Mouse (Mus musculus): ENCODE measurements at regions not wholly inside any gene's neighbourhood (a gene's known extent, or its start where the extent isn't known, plus 50 kb on each side); places are given as distances from the start of the nearest gene placed in this dataset.

DNA sequence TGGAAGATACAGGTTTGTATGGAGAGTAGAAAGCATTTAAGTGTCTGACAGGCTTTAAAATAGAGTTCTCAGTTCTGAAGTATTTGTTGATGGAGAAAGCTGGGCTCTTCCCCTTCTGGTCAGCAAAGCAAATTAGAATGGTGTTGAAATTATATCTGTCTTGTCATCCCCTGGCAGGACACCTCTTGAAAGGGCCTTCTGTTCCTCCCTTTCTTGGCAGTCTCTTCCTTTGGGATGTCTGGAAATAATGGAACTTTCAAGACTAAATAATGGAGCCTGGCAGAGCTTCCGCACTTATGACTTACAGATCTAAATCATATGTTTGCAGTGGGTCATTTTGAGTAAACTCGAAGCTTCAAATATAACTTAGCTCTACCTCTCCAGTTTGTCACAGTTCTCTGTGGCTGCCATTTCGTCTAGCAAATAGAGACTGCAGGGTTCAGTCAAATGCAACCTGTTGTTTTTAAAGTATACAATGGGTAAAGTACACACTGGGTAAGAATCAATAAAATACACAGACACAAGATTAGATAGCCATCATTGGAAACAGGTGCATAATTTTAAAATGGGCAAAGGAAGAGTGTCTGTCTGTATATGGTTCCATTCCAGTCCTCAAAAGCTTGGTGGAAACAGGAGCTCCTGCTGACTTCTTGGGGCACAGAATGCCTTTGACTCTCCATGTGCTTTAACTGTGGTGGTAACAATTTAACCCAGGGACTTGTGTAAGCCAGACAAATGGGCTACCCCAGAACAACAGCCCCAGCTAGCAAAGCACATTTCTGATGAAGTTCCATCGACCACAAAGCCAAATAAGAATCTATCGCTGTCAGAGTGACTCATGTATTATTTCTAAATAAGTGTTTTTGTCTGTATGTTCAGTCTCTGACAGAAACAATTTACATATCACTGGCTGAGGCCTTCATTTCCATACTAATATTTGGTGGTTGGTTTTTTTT, 3524.4 kb upstream of the Gm7489 start:
- no peak for DNase-seq (ENCODE audit: low spot score)
- Histone ChIP-seq H3K4me1 (no peaks in the 10 kb centered on the region), H3K4me3 (no peak overlapping the region), H3K9me3 (no peaks in the 10 kb centered on the region), H3K27me3 (replicated peaks; ENCODE audit: low read depth, poor library complexity, severe bottlenecking) (no peaks in the 10 kb centered on the region), H3K36me3 (replicated peaks) (no peaks in the 10 kb centered on the region), H3K27ac (replicated peaks) (no peak overlapping the region)
- 85% methylated on average over 5 of the region's 5 CpGs for WGBS

DNA sequence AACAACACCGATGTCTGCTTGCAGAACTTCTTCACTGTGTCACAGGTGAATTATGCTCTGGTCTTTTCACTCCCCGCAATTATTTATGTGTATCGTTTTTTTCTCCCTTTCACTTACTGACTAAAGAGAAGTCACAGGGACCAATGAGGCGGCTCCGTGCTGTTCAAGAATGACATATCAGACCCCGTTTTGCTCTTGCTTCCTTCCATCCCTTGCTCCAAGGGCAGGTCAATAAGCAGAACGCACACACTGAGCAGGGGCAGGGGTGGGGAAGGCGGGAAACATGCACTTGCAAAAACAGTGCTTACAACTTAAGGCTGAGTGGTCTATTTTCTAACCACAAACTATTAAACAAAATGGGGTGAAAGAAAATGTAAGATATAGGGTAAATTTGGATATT, 3523.4 kb upstream of the Gm7489 start:
- Histone ChIP-seq H3K4me1 (no peaks in the 10 kb centered on the region), H3K27ac (replicated peaks) (no peak overlapping the region), H3K4me3 (no peak overlapping the region), H3K36me3 (replicated peaks) (no peaks in the 10 kb centered on the region), H3K9me3 (no peaks in the 10 kb centered on the region), H3K27me3 (replicated peaks; ENCODE audit: low read depth, poor library complexity, severe bottlenecking) (no peaks in the 10 kb centered on the region)
- WGBS = 90% methylated on average over 8 of the region's 8 CpGs
- no peak for DNase-seq (ENCODE audit: low spot score)

DNA sequence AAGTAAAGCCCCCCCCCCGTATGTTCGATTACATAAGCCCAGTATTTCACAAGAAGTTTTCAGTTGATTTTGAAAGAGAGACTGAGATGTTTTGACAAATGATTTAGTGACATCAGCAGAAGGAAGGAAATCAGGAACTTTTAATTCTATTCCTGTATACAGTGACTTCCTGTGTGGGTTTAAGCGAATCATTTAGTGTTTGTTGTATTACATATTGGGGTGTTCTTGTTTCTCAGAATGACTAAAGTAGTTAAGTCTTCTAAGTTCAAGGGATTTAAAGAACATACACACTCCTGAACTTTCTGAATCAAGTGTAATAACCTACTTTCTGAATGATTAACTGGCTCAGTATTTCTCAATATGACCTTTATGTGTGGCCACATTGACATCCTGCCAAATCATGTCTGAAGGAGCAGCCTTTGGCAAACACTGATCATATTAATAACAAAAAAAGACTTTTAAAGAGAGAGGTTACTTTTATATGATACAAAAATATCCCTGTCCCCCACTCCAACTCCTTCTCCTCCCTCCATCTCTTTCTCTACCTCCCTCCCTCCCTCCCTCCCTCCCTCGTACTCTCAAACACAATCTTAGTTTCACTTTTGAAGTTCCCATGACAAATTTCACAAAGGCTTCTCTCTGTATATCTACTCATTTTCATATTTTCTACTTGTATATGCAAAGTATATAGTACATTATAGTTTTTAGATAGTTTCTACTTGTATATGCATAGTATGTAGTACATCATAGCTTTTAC, 3522.8 kb upstream of the Gm7489 start:
- Histone ChIP-seq H3K36me3 (replicated peaks) (no peaks in the 10 kb centered on the region), H3K27ac (replicated peaks) (no peak overlapping the region), H3K4me1 (no peaks in the 10 kb centered on the region), H3K27me3 (replicated peaks; ENCODE audit: low read depth, poor library complexity, severe bottlenecking) (no peaks in the 10 kb centered on the region), H3K9me3 (no peaks in the 10 kb centered on the region), H3K4me3 (no peak overlapping the region)
- no peak for DNase-seq (ENCODE audit: low spot score)
- 83% methylated on average over 4 of the region's 4 CpGs for WGBS

DNA sequence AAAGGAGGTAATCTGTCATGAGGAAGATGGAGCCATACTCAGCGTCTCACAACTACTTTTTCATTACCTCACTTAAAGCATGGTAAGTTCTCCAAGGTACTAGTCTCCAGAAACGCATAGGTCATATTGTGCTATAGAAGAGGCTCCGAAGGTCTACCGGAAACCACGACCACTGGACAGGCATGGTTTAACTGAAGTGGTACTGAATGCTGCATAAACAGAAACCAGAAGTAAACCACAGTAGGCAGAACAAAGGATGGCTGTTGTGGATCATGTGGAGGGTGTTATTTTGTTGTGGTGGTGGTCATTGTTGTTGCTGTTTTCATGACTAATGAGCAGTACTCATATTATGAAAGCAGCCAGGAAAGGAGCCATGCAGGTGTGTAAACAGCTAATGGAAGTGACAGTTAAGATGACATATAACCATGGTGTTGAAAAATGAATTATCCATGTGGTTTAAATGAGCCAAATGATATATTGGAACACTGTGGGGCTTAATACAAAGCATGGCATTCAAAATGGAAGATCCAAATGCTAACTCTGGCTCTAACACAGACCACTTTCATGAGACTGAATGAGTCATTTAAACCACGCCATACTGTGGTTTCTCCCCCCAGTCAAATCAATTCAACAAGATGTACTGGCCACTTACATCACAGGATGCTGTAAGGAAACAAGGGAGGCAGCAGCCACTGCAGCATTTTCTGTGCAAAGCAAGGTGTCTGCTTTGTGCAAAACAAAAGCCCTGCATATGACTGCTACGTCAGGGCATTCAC, 3484.5 kb upstream of the Gm7489 start:
- H3K27ac ChIP-seq (replicated peaks) = no peak overlapping the region
- DNase-seq (ENCODE audit: low spot score) = no peak
- WGBS = 88% methylated on average over 7 of the region's 7 CpGs
- H3K27me3 ChIP-seq (replicated peaks; ENCODE audit: low read depth, poor library complexity, severe bottlenecking) = no peaks in the 10 kb centered on the region
- no peaks in the 10 kb centered on the region for H3K9me3 ChIP-seq
- no peaks in the 10 kb centered on the region for H3K4me1 ChIP-seq
- H3K36me3 ChIP-seq (replicated peaks) = no peaks in the 10 kb centered on the region
- H3K4me3 ChIP-seq = no peak overlapping the region

DNA sequence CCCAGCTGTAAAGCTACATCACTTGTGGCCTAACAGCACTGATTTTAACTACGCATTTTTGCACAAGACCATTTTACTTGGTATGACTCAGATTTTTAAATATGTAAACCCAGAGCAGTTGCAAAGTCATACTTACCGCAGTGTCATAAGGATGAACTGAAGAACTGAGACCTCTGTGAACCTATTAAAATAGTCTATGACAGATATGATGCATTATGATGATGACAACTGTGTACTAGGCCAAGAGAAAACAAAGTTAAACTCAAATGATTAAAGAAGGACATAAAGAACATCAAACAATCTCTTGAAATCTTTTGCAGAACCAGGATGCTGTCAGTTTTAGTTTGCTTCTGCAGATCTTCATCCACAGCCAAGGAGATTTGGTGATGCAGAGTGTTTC, 3483.3 kb upstream of the Gm7489 start:
- DNase-seq (ENCODE audit: low spot score) = no peak
- no peak overlapping the region for H3K4me3 ChIP-seq
- H3K27ac ChIP-seq (replicated peaks) = no peak overlapping the region
- H3K9me3 ChIP-seq = no peaks in the 10 kb centered on the region
- H3K4me1 ChIP-seq = no peaks in the 10 kb centered on the region
- no peaks in the 10 kb centered on the region for H3K36me3 ChIP-seq (replicated peaks)
- 92% methylated on average over 2 of the region's 2 CpGs for WGBS
- H3K27me3 ChIP-seq (replicated peaks; ENCODE audit: low read depth, poor library complexity, severe bottlenecking) = no peaks in the 10 kb centered on the region

DNA sequence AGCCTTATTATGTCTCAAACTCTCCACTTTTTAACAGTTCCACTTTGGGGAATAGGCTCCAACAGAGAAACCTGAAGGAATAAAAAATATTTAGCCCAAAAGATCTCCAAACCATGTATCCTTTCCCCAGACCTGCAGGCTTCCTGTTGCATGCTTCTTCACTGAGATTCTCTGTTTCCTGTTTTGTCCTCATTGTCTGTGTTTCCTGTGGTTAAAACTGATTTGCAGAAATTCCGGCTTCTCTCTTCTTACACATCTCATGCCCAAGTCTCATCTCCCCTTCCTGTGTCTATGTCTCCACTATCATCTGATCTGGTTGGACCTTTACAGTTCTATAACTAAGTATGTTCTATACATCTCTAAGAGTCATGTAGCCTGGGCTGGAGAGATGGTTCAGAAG, 3482.2 kb upstream of the Gm7489 start:
- no peaks in the 10 kb centered on the region for H3K4me1 ChIP-seq
- H3K36me3 ChIP-seq (replicated peaks) = no peaks in the 10 kb centered on the region
- H3K9me3 ChIP-seq = no peaks in the 10 kb centered on the region
- 71% methylated on average over 1 of the region's 1 CpGs for WGBS
- H3K4me3 ChIP-seq = no peak overlapping the region
- no peak for DNase-seq (ENCODE audit: low spot score)
- no peaks in the 10 kb centered on the region for H3K27me3 ChIP-seq (replicated peaks; ENCODE audit: low read depth, poor library complexity, severe bottlenecking)
- H3K27ac ChIP-seq (replicated peaks) = no peak overlapping the region

DNA sequence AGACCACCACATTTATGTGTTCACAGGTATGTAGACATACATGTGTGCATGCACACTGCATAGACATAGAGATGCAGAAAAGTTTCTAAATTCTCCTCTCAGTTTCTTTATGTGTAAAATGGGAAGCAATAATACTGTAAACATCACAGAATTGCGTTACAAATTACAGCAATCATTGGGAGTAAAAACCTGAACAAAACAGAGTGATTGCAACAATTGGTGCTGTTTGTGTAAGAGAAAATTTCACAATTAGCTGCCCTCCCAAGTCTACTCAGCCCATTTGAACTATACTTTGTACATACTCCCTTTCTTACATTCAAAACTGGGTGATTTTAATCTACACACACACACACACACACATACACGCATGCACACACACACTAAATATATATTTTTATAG, 3480.8 kb upstream of the Gm7489 start:
- Histone ChIP-seq H3K9me3 (no peaks in the 10 kb centered on the region), H3K36me3 (replicated peaks) (no peaks in the 10 kb centered on the region), H3K4me3 (no peak overlapping the region), H3K27me3 (replicated peaks; ENCODE audit: low read depth, poor library complexity, severe bottlenecking) (no peaks in the 10 kb centered on the region), H3K27ac (replicated peaks) (no peak overlapping the region), H3K4me1 (no peaks in the 10 kb centered on the region)
- 90% methylated on average over 2 of the region's 2 CpGs for WGBS
- DNase-seq (ENCODE audit: low spot score) = no peak

DNA sequence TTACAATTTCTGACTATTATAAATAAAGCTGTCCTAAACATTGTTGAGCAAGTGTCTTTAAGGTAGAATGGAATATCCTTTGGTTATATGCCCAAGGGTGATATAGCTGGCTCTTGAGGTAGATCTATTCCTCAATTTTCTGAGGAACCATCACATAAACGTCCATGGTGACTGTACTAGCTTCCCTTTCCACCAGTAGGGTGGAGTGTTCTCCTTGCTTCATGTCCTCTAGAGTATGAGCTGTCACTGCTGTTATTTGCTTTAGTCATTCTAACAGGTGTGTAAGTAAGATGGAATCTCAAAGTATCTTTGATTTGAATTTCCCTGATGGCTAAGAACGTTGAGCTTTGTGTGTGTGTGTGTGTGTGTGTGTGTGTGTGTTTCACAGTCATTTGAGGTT, 3475.7 kb upstream of the Gm7489 start:
- Histone ChIP-seq H3K36me3 (replicated peaks) (no peaks in the 10 kb centered on the region), H3K27me3 (replicated peaks; ENCODE audit: low read depth, poor library complexity, severe bottlenecking) (no peaks in the 10 kb centered on the region), H3K4me3 (no peak overlapping the region), H3K27ac (replicated peaks) (no peak overlapping the region), H3K4me1 (no peaks in the 10 kb centered on the region), H3K9me3 (peaks cover 7% of the 10 kb centered on the region; the same call in 1 of the 2 replicates)
- DNase-seq (ENCODE audit: low spot score) = no peak
- 68% methylated on average over 2 of the region's 2 CpGs for WGBS

DNA sequence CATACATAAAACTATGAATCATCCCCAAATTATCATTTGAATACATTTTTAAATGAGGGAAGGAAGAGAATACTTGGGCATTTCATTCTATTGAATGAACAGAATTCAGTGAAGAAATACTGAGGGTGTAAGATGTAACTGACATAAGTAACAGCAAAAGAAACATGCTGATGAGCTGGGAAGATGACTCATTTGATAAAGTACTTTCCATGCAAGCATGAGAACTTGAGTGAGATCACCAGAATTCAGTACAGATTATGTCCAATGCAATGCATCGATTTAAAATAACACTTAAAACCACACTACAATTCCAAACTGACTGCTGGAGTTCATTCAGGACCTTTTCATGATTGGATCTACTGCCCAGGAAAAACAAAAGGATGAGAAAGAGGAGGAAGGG, 3467.1 kb upstream of the Gm7489 start:
- 89% methylated on average over 1 of the region's 1 CpGs for WGBS
- Histone ChIP-seq H3K4me3 (no peak overlapping the region), H3K9me3 (no peaks in the 10 kb centered on the region), H3K27me3 (replicated peaks; ENCODE audit: low read depth, poor library complexity, severe bottlenecking) (no peaks in the 10 kb centered on the region), H3K27ac (replicated peaks) (no peak overlapping the region), H3K4me1 (no peaks in the 10 kb centered on the region), H3K36me3 (replicated peaks) (no peaks in the 10 kb centered on the region)
- DNase-seq (ENCODE audit: low spot score) = no peak

DNA sequence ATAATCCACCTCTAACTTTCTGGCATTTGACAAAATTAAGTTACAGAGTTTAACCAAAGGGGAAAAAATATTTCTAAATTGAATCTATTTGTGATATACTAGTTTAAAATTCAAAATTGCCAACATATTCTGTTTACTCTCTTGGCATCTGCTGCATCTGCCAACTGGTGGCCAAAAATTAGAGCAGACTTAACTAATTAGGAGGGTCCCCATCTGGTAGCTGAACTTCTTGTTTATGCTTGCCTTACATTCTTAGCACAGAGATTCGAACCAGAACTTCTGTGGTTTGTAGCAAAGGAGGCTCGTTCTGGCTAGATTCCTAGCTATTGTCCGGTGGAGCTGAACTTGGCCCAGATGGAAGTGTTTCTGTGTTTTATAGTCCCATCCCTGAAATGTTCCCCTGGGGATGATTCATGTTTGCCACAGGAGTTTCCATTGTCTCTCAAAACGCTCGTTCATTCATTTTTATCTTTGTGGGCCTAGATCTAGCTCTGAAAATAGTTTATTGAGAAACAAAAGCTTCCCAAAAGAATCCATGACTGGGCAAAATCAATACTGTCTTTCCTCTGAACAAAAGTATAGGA, 3461.5 kb upstream of the Gm7489 start:
- H3K27ac ChIP-seq (replicated peaks) = no peak overlapping the region
- no peaks in the 10 kb centered on the region for H3K36me3 ChIP-seq (replicated peaks)
- no peaks in the 10 kb centered on the region for H3K9me3 ChIP-seq
- WGBS = 73% methylated on average over 5 of the region's 5 CpGs
- H3K4me1 ChIP-seq = no peaks in the 10 kb centered on the region
- no peak overlapping the region for H3K4me3 ChIP-seq
- no peaks in the 10 kb centered on the region for H3K27me3 ChIP-seq (replicated peaks; ENCODE audit: low read depth, poor library complexity, severe bottlenecking)
- no peak for DNase-seq (ENCODE audit: low spot score)

DNA sequence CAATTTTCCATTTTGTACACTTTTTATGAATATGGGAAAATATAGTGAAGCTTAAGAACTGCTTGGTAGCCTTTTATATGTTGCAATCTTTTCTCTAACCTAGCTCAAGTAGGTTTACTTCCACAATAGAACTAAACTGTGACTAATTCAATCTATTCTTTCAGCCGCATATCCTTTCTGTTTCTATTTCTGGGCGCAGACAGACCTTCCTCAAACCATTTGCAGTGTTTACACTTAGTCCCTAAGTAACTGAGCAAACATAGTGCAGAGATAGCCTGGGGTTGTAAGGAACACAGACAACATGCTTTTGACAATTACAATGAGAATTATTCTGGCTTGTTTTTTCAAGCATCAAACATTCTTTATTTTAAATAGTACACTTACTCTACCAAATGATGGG, 3435.1 kb upstream of the Gm7489 start:
- DNase-seq (ENCODE audit: low spot score) = no peak
- Histone ChIP-seq H3K9me3 (no peaks in the 10 kb centered on the region), H3K27me3 (replicated peaks; ENCODE audit: low read depth, poor library complexity, severe bottlenecking) (no peaks in the 10 kb centered on the region), H3K4me3 (no peak overlapping the region), H3K4me1 (no peaks in the 10 kb centered on the region), H3K27ac (replicated peaks) (no peak overlapping the region), H3K36me3 (replicated peaks) (no peaks in the 10 kb centered on the region)
- 57% methylated on average over 2 of the region's 2 CpGs for WGBS

DNA sequence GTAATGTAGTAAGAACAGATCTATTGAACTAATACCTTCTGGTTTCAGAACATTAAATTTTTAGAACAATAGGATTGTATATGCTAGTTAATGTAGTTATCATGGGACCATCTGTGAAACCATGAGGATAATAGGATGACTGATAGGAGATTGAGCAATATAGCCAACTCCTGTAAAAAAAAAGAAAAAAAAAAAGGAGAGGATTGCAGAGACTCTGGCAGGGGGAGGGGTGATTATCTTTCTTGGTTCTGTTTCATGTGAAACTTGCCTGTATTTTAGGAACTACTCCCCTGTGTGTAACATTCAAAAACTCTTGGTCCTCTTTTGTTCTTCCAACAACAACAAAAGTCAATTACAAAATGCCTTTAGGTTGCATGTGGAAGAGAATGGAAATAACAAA, 3412.1 kb upstream of the Gm7489 start:
- Histone ChIP-seq H3K27ac (replicated peaks) (no peak overlapping the region), H3K27me3 (replicated peaks; ENCODE audit: low read depth, poor library complexity, severe bottlenecking) (no peaks in the 10 kb centered on the region), H3K4me3 (no peak overlapping the region), H3K9me3 (no peaks in the 10 kb centered on the region), H3K36me3 (replicated peaks) (no peaks in the 10 kb centered on the region), H3K4me1 (no peaks in the 10 kb centered on the region)
- DNase-seq (ENCODE audit: low spot score) = no peak
